Mouse (Mus musculus) gastrocnemius, postnatal 10 days (tissue): Measurements from ENCODE around the gene Sec11a. TPM values are rescaled to one million over a fixed set of nuclear protein-coding genes. Genes with fewer than 3 reads are reported as not detected.
"Not testable (repeated sequence)": the region's sequence is repeated elsewhere in the genome, so short reads cannot be mapped to it uniquely, and the experiment has no call there.

Source experiments
- DNase-seq: peaks from one replicate; pipeline ENCODE4 v3.0.0; 2021; ENCODE audit warnings: mixed read lengths
- long read RNA-seq, 2 experiments: library from polyadenylated mRNA; stranded (forward); transcript quantifications; one replicate each; pipeline ENCODE4 v2.0.0; 2021
- total RNA-seq, 2 experiments: library from RNA; stranded (reverse); gene quantifications; 2 replicates each; pipeline ENCODE4 v1.2.3; 2021

The Sec11a gene
- 10 to 100 TPM; 50.6 to 55.3 TPM for total RNA-seq
- long read RNA-seq, experiment 1, transcript Sec11a-201 (6 exons, 1,345 nt): major isoform, 32 of 34 reads
- long read RNA-seq, experiment 1, partial matches to known transcripts: 0 of 34 reads
- long read RNA-seq, experiment 1, other reads (novel, unspliced or antisense): 2 of 34 reads
- long read RNA-seq, experiment 2, transcript Sec11a-201 (6 exons, 1,345 nt): major isoform, 44 of 47 reads
- long read RNA-seq, experiment 2, partial matches to known transcripts: 0 of 47 reads
- long read RNA-seq, experiment 2, other reads (novel, unspliced or antisense): 3 of 47 reads

GRCm38 (mm10) chr7:80947445-80948350 is at the start of gene Sec11a:
Gene Sec11a (minus strand): TSS chr7:80947780.
- DNase-seq: peak; percentile 92

- no peak for DNase-seq
Observed at GRCm38 (mm10) chr7:80995266-80996146, 47.9 kb upstream of the Sec11a start.

GRCm38 (mm10) chr7:80994663-80995005 is 47.1 kb upstream of the Sec11a start:
- no peak for DNase-seq

- peak; percentile 71 for DNase-seq
Observed at GRCm38 (mm10) chr7:80993834-80994662, 46.5 kb upstream of the Sec11a start.

- peak; percentile 91 for DNase-seq
Observed at GRCm38 (mm10) chr7:80992980-80993833, 45.6 kb upstream of the Sec11a start, which contains the start of gene Zfp592. Gene Zfp592 (plus strand): TSS chr7:80993681.

- DNase-seq: no peak
Observed at GRCm38 (mm10) chr7:80992631-80992979, 45.0 kb upstream of the Sec11a start.

- no peak for DNase-seq
Observed at GRCm38 (mm10) chr7:80992063-80992462, 44.5 kb upstream of the Sec11a start.

GRCm38 (mm10) chr7:80991589-80991988 is 44.0 kb upstream of the Sec11a start:
- DNase-seq: no peak

- DNase-seq: no peak
Observed at GRCm38 (mm10) chr7:80990276-80990675, 42.7 kb upstream of the Sec11a start.

- DNase-seq: no peak
Observed at GRCm38 (mm10) chr7:80987805-80988625, 40.4 kb upstream of the Sec11a start.

GRCm38 (mm10) chr7:80986458-80987187 is 39.0 kb upstream of the Sec11a start:
- DNase-seq: no peak

- no peak for DNase-seq
Observed at GRCm38 (mm10) chr7:80980566-80980965, 33.0 kb upstream of the Sec11a start.

- DNase-seq: not testable (repeated sequence)
Observed at GRCm38 (mm10) chr7:80973638-80974015, 26.0 kb upstream of the Sec11a start.

GRCm38 (mm10) chr7:80972920-80973637 is 25.5 kb upstream of the Sec11a start:
- not testable (repeated sequence) for DNase-seq

- no peak for DNase-seq
Observed at GRCm38 (mm10) chr7:80972082-80972481, 24.5 kb upstream of the Sec11a start.

GRCm38 (mm10) chr7:80971419-80971818 is 23.8 kb upstream of the Sec11a start:
- DNase-seq: no peak

GRCm38 (mm10) chr7:80970913-80971312 is 23.3 kb upstream of the Sec11a start:
- no peak for DNase-seq

GRCm38 (mm10) chr7:80962799-80963198 is 15.2 kb upstream of the Sec11a start:
- DNase-seq: no peak
